Mouse (Mus musculus) midbrain, embryonic 11.5 days (tissue): ENCODE results near the gene Shmt1. TPM values are rescaled to one million over a fixed set of nuclear protein-coding genes. Genes with fewer than 3 reads are reported as not detected.

ENCODE experiments used
- ATAC-seq: fragments of 200-750 bp; cut with Nextera tagmentation; 2 replicates; pipeline ENCODE4 v1.8.0; 2017; ENCODE audit warnings: moderate TSS enrichment, moderate library complexity; ENCODE audit not compliant: low FRiP score
- DNase-seq: peaks from one replicate; pipeline ENCODE4 v3.0.0; 2015; ENCODE audit warnings: low spot score; ENCODE audit errors: missing footprints
- H3K27ac ChIP-seq: fragments of 300-500 bp; sonication (generic); 2 replicates; pipeline ENCODE4 v1.5.1; 2014; ENCODE audit warnings: low read depth, low read length
- H3K27me3 ChIP-seq: fragments of 300-500 bp; sonication (generic); 2 replicates; pipeline ENCODE4 v1.6.1; 2014; ENCODE audit warnings: mild to moderate bottlenecking, low read length, moderate library complexity, mixed read lengths; ENCODE audit not compliant: control insufficient read depth, insufficient read depth
- H3K36me3 ChIP-seq: fragments of 300-500 bp; sonication (generic); 2 replicates; pipeline ENCODE4 v1.6.1; 2014; ENCODE audit warnings: mild to moderate bottlenecking, low read length, moderate library complexity, mixed read lengths; ENCODE audit not compliant: control insufficient read depth, insufficient read depth
- H3K4me1 ChIP-seq: fragments of 300-500 bp; sonication (generic); 2 replicates; pipeline ENCODE4 v1.6.1; 2014; ENCODE audit warnings: low read length; ENCODE audit not compliant: control insufficient read depth, insufficient read depth
- H3K4me2 ChIP-seq: fragments of 300-500 bp; sonication (generic); 2 replicates; pipeline ENCODE4 v1.6.1; 2014; ENCODE audit warnings: mild to moderate bottlenecking, moderate library complexity
- H3K4me3 ChIP-seq: fragments of 300-500 bp; sonication (generic); 2 replicates; pipeline ENCODE4 v1.5.1; 2014; ENCODE audit warnings: low read depth, low read length
- H3K9ac ChIP-seq: fragments of 300-500 bp; sonication (generic); 2 replicates; pipeline ENCODE4 v1.6.1; 2014; ENCODE audit warnings: low read length
- H3K9me3 ChIP-seq: fragments of 300-500 bp; sonication (generic); 2 replicates; pipeline ENCODE4 v1.6.1; 2016; ENCODE audit warnings: low read length; ENCODE audit not compliant: control insufficient read depth
- WGBS: fragments of 180-500 bp; shearing (Covaris S2); extraction: QIAGEN DNeasy Blood & Tissue Kit; methylation state at CpG from one replicate; pipeline ENCODE4 v1.1.7; 2014; 5-methylcytosine and 5-hydroxymethylcytosine counted together
- polyA plus RNA-seq: library from polyadenylated mRNA; unstranded; fragments of >200 nt; fragmentation: Nextera tagmentation; extraction: Ambion mirVana; gene quantifications from 2 replicates; pipeline ENCODE4 v1.2.1, GENCODE M21; 2014

The Shmt1 gene
- polyA plus RNA-seq, 1 experiment from 2014 or later, result 46.2 TPM

- H3K36me3 ChIP-seq, result no peaks in the 10 kb centered on the region
- H3K27me3 ChIP-seq, result no peaks in the 10 kb centered on the region
- DNase-seq (no peak), ATAC-seq (no peak)
- H3K27ac ChIP-seq, result no peak overlapping the region
- no peak overlapping the region for H3K4me3 ChIP-seq
- no peak overlapping the region for H3K4me2 ChIP-seq
- H3K4me1 ChIP-seq, result no peaks in the 10 kb centered on the region
- 93% methylated on average over 2 of the region's 2 CpGs for WGBS
- no peak overlapping the region for H3K9ac ChIP-seq
- no peaks in the 10 kb centered on the region for H3K9me3 ChIP-seq
Measured at GRCm38 (mm10) chr11:60769322-60769721, 42.2 kb downstream of the Shmt1 start.

- no peak overlapping the region for H3K4me3 ChIP-seq
- no peaks in the 10 kb centered on the region for H3K27me3 ChIP-seq
- ATAC-seq, result no peak
- H3K9me3 ChIP-seq, result no peaks in the 10 kb centered on the region
- H3K9ac ChIP-seq, result no peak overlapping the region
- no peak overlapping the region for H3K4me2 ChIP-seq
- WGBS, result 90% methylated on average over 4 of the region's 4 CpGs
- DNase-seq, result no peak
- H3K27ac ChIP-seq, result no peak overlapping the region
- peaks cover under 1% of the 10 kb centered on the region; the same call in 1 of the 2 replicates for H3K36me3 ChIP-seq
- H3K4me1 ChIP-seq, result no peaks in the 10 kb centered on the region
Measured at GRCm38 (mm10) chr11:60766969-60767368, 44.5 kb downstream of the Shmt1 start.

- Histone ChIP-seq H3K36me3 (peaks cover 8% of the 10 kb centered on the region), H3K4me3 (no peak overlapping the region), H3K4me2 (no peak overlapping the region), H3K9ac (no peak overlapping the region), H3K4me1 (no peaks in the 10 kb centered on the region), H3K27me3 (no peaks in the 10 kb centered on the region), H3K9me3 (no peaks in the 10 kb centered on the region), H3K27ac (no peak overlapping the region)
- DNase-seq, result no peak
- 89% methylated on average over 3 of the region's 3 CpGs for WGBS
- ATAC-seq, result no peak
Measured at GRCm38 (mm10) chr11:60761681-60762080, 49.8 kb downstream of the Shmt1 start.

- no peak for DNase-seq
- Histone ChIP-seq H3K9me3 (no peaks in the 10 kb centered on the region), H3K4me3 (no peak overlapping the region), H3K4me2 (no peak overlapping the region), H3K27me3 (no peaks in the 10 kb centered on the region), H3K9ac (no peak overlapping the region), H3K4me1 (no peaks in the 10 kb centered on the region), H3K36me3 (peaks cover 24% of the 10 kb centered on the region), H3K27ac (no peak overlapping the region)
- ATAC-seq, result no peak
- 97% methylated on average over 7 of the region's 7 CpGs for WGBS
Measured at GRCm38 (mm10) chr11:60755570-60755969, 55.9 kb downstream of the Shmt1 start.

GRCm38 (mm10) chr11:60740321-60740720 is 71.2 kb downstream of the Shmt1 start:
- WGBS, result 86% methylated on average over 3 of the region's 3 CpGs
- H3K27ac ChIP-seq, result no peak overlapping the region
- H3K4me2 ChIP-seq, result no peak overlapping the region
- no peak for DNase-seq
- peaks cover 14% of the 10 kb centered on the region; the same call in 1 of the 2 replicates for H3K36me3 ChIP-seq
- H3K9me3 ChIP-seq, result no peaks in the 10 kb centered on the region
- H3K9ac ChIP-seq, result no peak overlapping the region
- H3K4me3 ChIP-seq, result no peak overlapping the region
- no peaks in the 10 kb centered on the region for H3K27me3 ChIP-seq
- ATAC-seq, result no peak
- no peaks in the 10 kb centered on the region for H3K4me1 ChIP-seq

Other genes with a start within 250 kb of the Shmt1 start
- 87.8 and 101 TPM in 2 replicates for gene Llgl1, start 112.0 kb downstream of the Shmt1 start, polyA plus RNA-seq
- 52.3 and 59.3 TPM in 2 replicates for gene Flii, start 84.5 kb downstream of the Shmt1 start, polyA plus RNA-seq
- gene Mief2, start 83.3 kb downstream of the Shmt1 start, polyA plus RNA-seq, result 10.2 and 13.6 TPM in 2 replicates
- gene Top3a, start 34.4 kb downstream of the Shmt1 start, polyA plus RNA-seq, result 16.0 and 17.4 TPM in 2 replicates
- gene Smcr8, start 34.2 kb downstream of the Shmt1 start, polyA plus RNA-seq, result 9.2 and 10.1 TPM in 2 replicates
- 25.9 and 27.2 TPM in 2 replicates for gene Dhrs7b, start 18.9 kb upstream of the Shmt1 start, polyA plus RNA-seq
- gene Tmem11, start 67.6 kb upstream of the Shmt1 start, polyA plus RNA-seq, result 60.2 and 67.2 TPM in 2 replicates
- 18.3 and 24.3 TPM in 2 replicates for gene Natd1, start 103.0 kb upstream of the Shmt1 start, polyA plus RNA-seq
- gene Map2k3, start 120.3 kb upstream of the Shmt1 start, polyA plus RNA-seq, result 34.2 and 37.4 TPM in 2 replicates
- gene Kcnj12, start 210.8 kb upstream of the Shmt1 start, polyA plus RNA-seq, result 0.16 and 0.33 TPM in 2 replicates